Mouse (Mus musculus) heart, embryonic 11.5 days (tissue): ENCODE data around the gene Ankrd45. TPM values are rescaled to one million over a fixed set of nuclear protein-coding genes. Genes with fewer than 3 reads are reported as not detected.

Experiments
- ATAC-seq: fragments of 200-750 bp; cut with Nextera tagmentation; replicated peaks from 2 replicates; pipeline ENCODE4 v1.8.0; 2017; ENCODE audit warnings: moderate library complexity; ENCODE audit not compliant: insufficient number of reproducible peaks, low FRiP score, low TSS enrichment
- H3K27ac ChIP-seq: fragments of 300-500 bp; sonication (generic); 2 replicates; pipeline ENCODE4 v1.5.1; 2014; ENCODE audit warnings: mild to moderate bottlenecking, low read depth, low read length
- H3K27me3 ChIP-seq: fragments of 300-500 bp; sonication (generic); 2 replicates; pipeline ENCODE4 v1.6.1; 2014; ENCODE audit warnings: mild to moderate bottlenecking, low read length, mixed read lengths; ENCODE audit not compliant: control insufficient read depth, insufficient read depth
- H3K36me3 ChIP-seq: fragments of 300-500 bp; sonication (generic); 2 replicates; pipeline ENCODE4 v1.6.1; 2014; ENCODE audit warnings: mild to moderate bottlenecking, low read length, moderate library complexity, mixed read lengths; ENCODE audit not compliant: control insufficient read depth, insufficient read depth
- H3K4me1 ChIP-seq: fragments of 300-500 bp; sonication (generic); 2 replicates; pipeline ENCODE4 v1.6.1; 2014; ENCODE audit warnings: low read length; ENCODE audit not compliant: control insufficient read depth, insufficient read depth
- H3K4me2 ChIP-seq: fragments of 300-500 bp; sonication (generic); 2 replicates; pipeline ENCODE4 v1.6.1; 2014; ENCODE audit warnings: mild to moderate bottlenecking, moderate library complexity
- H3K4me3 ChIP-seq: fragments of 300-500 bp; sonication (generic); 2 replicates; pipeline ENCODE4 v1.5.1; 2014; ENCODE audit warnings: low read depth, low read length
- H3K9ac ChIP-seq: fragments of 300-500 bp; sonication (generic); 2 replicates; pipeline ENCODE4 v1.6.1; 2014; ENCODE audit warnings: mild to moderate bottlenecking, low read depth, low read length, moderate library complexity
- H3K9me3 ChIP-seq: fragments of 300-500 bp; sonication (generic); replicated peaks from 2 replicates; pipeline ENCODE4 v1.6.1; 2016; ENCODE audit warnings: low read length; ENCODE audit not compliant: control insufficient read depth
- WGBS: fragments of 180-500 bp; shearing (Covaris S2); extraction: QIAGEN DNeasy Blood & Tissue Kit; methylation state at CpG from one replicate; pipeline ENCODE4 v1.1.7; 2014; ENCODE audit not compliant: insufficient replicate concordance; 5-methylcytosine and 5-hydroxymethylcytosine counted together
- polyA plus RNA-seq: library from polyadenylated mRNA; unstranded; fragments of >200 nt; fragmentation: Nextera tagmentation; extraction: Ambion mirVana; gene quantifications from 2 replicates; pipeline ENCODE4 v1.2.1, GENCODE M21; 2014

The Ankrd45 gene
- 2.5 and 3.0 TPM in 2 replicates for polyA plus RNA-seq

GRCm38 (mm10) chr1:161142531-161143159 lies at the start of gene Ankrd45:
Gene Ankrd45 (plus strand): TSS chr1:161142691.
- peak within 1 kb of the TSS; percentile 63 for H3K9ac ChIP-seq
- peak within 1 kb of the TSS; percentile 50 for H3K4me3 ChIP-seq
- no peaks in the 10 kb centered on the region for H3K27me3 ChIP-seq
- 5% methylated on average over 33 of the region's 33 CpGs for WGBS
- no peaks in the 10 kb centered on the region for H3K36me3 ChIP-seq
- no peaks in the 10 kb centered on the region for H3K9me3 ChIP-seq
- H3K4me1 ChIP-seq = no peaks in the 10 kb centered on the region
- H3K4me2 ChIP-seq = peak within 1 kb of the TSS; percentile 81
- H3K27ac ChIP-seq = no peak within 1 kb of the TSS
- ATAC-seq = peak; percentile 74; the same call in 1 of the 2 replicates

- WGBS = 91% methylated on average over 4 of the region's 4 CpGs
Observed at GRCm38 (mm10) chr1:161099721-161100405, 42.6 kb upstream of the Ankrd45 start.

GRCm38 (mm10) chr1:161103842-161104241 lies 38.6 kb upstream of the Ankrd45 start:
- H3K4me1 ChIP-seq = no peaks in the 10 kb centered on the region
- no peak for ATAC-seq
- 0 out of 2 replicates have a peak, but pooled peaks cover 2% of the 10 kb centered on the region for H3K36me3 ChIP-seq

More at GRCm38 (mm10) chr1:161099721-161100405, 42.6 kb upstream of the Ankrd45 start:
- Histone ChIP-seq H3K4me3 (no peak overlapping the region), H3K9me3 (no peaks in the 10 kb centered on the region), H3K4me2 (no peak overlapping the region), H3K9ac (no peak overlapping the region), H3K27ac (no peak overlapping the region), H3K27me3 (no peaks in the 10 kb centered on the region), H3K4me1 (no peaks in the 10 kb centered on the region), H3K36me3 (peaks cover 3% of the 10 kb centered on the region; the same call in 1 of the 2 replicates)
- no peak for ATAC-seq

GRCm38 (mm10) chr1:161109216-161109615 lies 33.3 kb upstream of the Ankrd45 start:
- no peak overlapping the region for H3K4me3 ChIP-seq
- no peaks in the 10 kb centered on the region for H3K4me1 ChIP-seq
- peaks cover 6% of the 10 kb centered on the region; the same call in 1 of the 2 replicates for H3K36me3 ChIP-seq
- 89% methylated on average over 8 of the region's 8 CpGs for WGBS
- no peak overlapping the region for H3K9ac ChIP-seq
- ATAC-seq = no peak
- no peak overlapping the region for H3K27ac ChIP-seq
- no peak overlapping the region for H3K4me2 ChIP-seq
- H3K9me3 ChIP-seq = no peaks in the 10 kb centered on the region
- no peaks in the 10 kb centered on the region for H3K27me3 ChIP-seq

More at GRCm38 (mm10) chr1:161103842-161104241, 38.6 kb upstream of the Ankrd45 start:
- Histone ChIP-seq H3K4me3 (no peak overlapping the region), H3K9ac (no peak overlapping the region), H3K27ac (no peak overlapping the region), H3K9me3 (no peaks in the 10 kb centered on the region), H3K27me3 (no peaks in the 10 kb centered on the region), H3K4me2 (no peak overlapping the region)
- 76% methylated on average over 1 of the region's 1 CpGs for WGBS

GRCm38 (mm10) chr1:161114591-161114990 lies 27.9 kb upstream of the Ankrd45 start:
- Histone ChIP-seq H3K27ac (no peak overlapping the region), H3K9ac (no peak overlapping the region), H3K4me1 (no peaks in the 10 kb centered on the region), H3K4me2 (no peak overlapping the region), H3K36me3 (no peaks in the 10 kb centered on the region; the same call in 1 of the 2 replicates), H3K9me3 (no peaks in the 10 kb centered on the region), H3K27me3 (no peaks in the 10 kb centered on the region), H3K4me3 (no peak overlapping the region)
- ATAC-seq = no peak

GRCm38 (mm10) chr1:161122661-161123418 lies 19.7 kb upstream of the Ankrd45 start:
- Histone ChIP-seq H3K9ac (no peak overlapping the region), H3K4me2 (no peak overlapping the region), H3K9me3 (no peaks in the 10 kb centered on the region), H3K4me1 (no peaks in the 10 kb centered on the region), H3K36me3 (no peaks in the 10 kb centered on the region), H3K27me3 (no peaks in the 10 kb centered on the region), H3K4me3 (no peak overlapping the region), H3K27ac (no peak overlapping the region)
- WGBS = 88% methylated on average over 10 of the region's 10 CpGs
- ATAC-seq = no peak

GRCm38 (mm10) chr1:161126461-161126860 lies 16.0 kb upstream of the Ankrd45 start:
- ATAC-seq = no peak
- 55% methylated on average over 1 of the region's 1 CpGs for WGBS

GRCm38 (mm10) chr1:161130726-161131664 lies 11.5 kb upstream of the Ankrd45 start, which contains the start of gene Klhl20:
Gene Klhl20 (minus strand): TSS chr1:161131511.
- Histone ChIP-seq H3K9ac (peak within 1 kb of the TSS; percentile 94), H3K4me2 (peak within 1 kb of the TSS; percentile 86), H3K4me3 (peak within 1 kb of the TSS; percentile 91), H3K9me3 (no peaks in the 10 kb centered on the region), H3K27me3 (no peaks in the 10 kb centered on the region), H3K36me3 (no peaks in the 10 kb centered on the region), H3K4me1 (peaks cover 6% of the 10 kb centered on the region), H3K27ac (peak within 1 kb of the TSS; percentile 86)
- ATAC-seq = peak; percentile 93
- 2% methylated on average over 41 of the region's 41 CpGs for WGBS

More at GRCm38 (mm10) chr1:161126461-161126860, 16.0 kb upstream of the Ankrd45 start:
- no peak overlapping the region for H3K9ac ChIP-seq
- no peaks in the 10 kb centered on the region for H3K27me3 ChIP-seq
- H3K4me1 ChIP-seq = peaks cover 6% of the 10 kb centered on the region
- H3K27ac ChIP-seq = no peak overlapping the region
- H3K4me2 ChIP-seq = no peak overlapping the region
- no peak overlapping the region for H3K4me3 ChIP-seq
- H3K9me3 ChIP-seq = no peaks in the 10 kb centered on the region
- no peaks in the 10 kb centered on the region for H3K36me3 ChIP-seq
